ENCODE assay signal across 23 mouse cellular contexts in the genomic region with DNA sequence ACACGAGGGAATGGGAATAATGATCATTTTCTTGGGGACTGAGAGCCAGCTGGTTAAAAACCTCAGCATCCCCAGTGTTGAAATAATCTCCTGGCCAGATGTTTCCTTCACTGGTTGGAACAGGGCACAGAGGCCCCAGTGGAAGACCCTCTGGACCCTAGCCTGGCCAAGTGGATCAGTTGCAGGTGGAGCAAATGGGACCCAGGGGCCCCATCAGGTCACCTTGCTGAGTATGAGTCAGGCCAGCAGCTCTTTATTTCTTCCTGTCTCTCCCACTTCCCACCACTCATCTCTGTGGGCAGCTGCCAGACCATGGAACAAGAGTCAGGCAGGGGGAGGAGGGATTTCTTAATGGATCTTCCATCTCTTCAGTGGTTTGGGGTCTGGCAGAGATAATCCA. TPM values are rescaled to one million over a fixed set of nuclear protein-coding genes. Genes with fewer than 3 reads are reported as not detected.
DNase-seq lines count a peak whose midpoint lies in the region; ATAC-seq and TF ChIP-seq lines count a peak whose summit lies in the region.
"Had no signal": no experiment of that assay in that cellular context is flagged by ENCODE, and none has a peak within 500 bp of the region (broad histone marks: within the 10 kb centered on the region; RNA-seq: fewer than 3 reads in every experiment).

No protein-coding gene starts in this region.

- H3K9me3 ChIP-seq in embryonic facial prominence, embryonic 15.5 days (replicated peaks), result no peaks in the 10 kb centered on the region
- H3K9me3 ChIP-seq in limb, embryonic 15.5 days, result no peaks in the 10 kb centered on the region
- H3K9me3 ChIP-seq: embryonic facial prominence, embryonic 13.5 days; forebrain, embryonic 10.5 days; heart, embryonic 12.5 days; hindbrain, embryonic 10.5 days; intestine, embryonic 15.5 days had no signal

- peak; percentile 22 for DNase-seq in gastrocnemius, adult 2 months
- DNase-seq in gastrocnemius, postnatal 36 days, result no peak
- DNase-seq in forelimb bud, embryonic 11.5 days (ENCODE audit: low read depth, low spot score), result peak; percentile 0
- no peak for DNase-seq in retina, embryonic 14.5 days (ENCODE audit: low spot score)
- DNase-seq in thymus, postnatal 10 days (ENCODE audit: low spot score in 2 of 2), result no peak
- DNase-seq: adrenal gland, adult 2 months; adrenal gland, postnatal 36 days; cerebellum, adult 2 months; cerebellum, postnatal 10 days had no signal

- H3K27ac ChIP-seq in gastrocnemius, adult 2 months, result no peak overlapping the region
- no peak overlapping the region for H3K27ac ChIP-seq in embryonic facial prominence, embryonic 15.5 days (replicated peaks)
- no peak overlapping the region for H3K27ac ChIP-seq in limb, embryonic 15.5 days
- H3K27ac ChIP-seq: embryonic facial prominence, embryonic 13.5 days; forebrain, embryonic 10.5 days; hindbrain, embryonic 10.5 days; hindbrain, embryonic 14.5 days; intestine, embryonic 15.5 days had no signal

- H3K9ac ChIP-seq in embryonic facial prominence, embryonic 15.5 days, result no peak overlapping the region
- H3K9ac ChIP-seq in limb, embryonic 15.5 days, result no peak overlapping the region
- H3K9ac ChIP-seq: embryonic facial prominence, embryonic 13.5 days; heart, embryonic 12.5 days; hindbrain, embryonic 14.5 days; intestine, embryonic 15.5 days had no signal

- H3K4me2 ChIP-seq in embryonic facial prominence, embryonic 15.5 days (replicated peaks), result no peak overlapping the region
- no peak overlapping the region for H3K4me2 ChIP-seq in limb, embryonic 15.5 days
- H3K4me2 ChIP-seq: embryonic facial prominence, embryonic 13.5 days; heart, embryonic 12.5 days; hindbrain, embryonic 14.5 days; intestine, embryonic 15.5 days had no signal

- no peak overlapping the region for H3K4me3 ChIP-seq in gastrocnemius, adult 2 months
- no peak overlapping the region for H3K4me3 ChIP-seq in embryonic facial prominence, embryonic 15.5 days (replicated peaks)
- no peak overlapping the region for H3K4me3 ChIP-seq in limb, embryonic 15.5 days
- H3K4me3 ChIP-seq: embryonic facial prominence, embryonic 13.5 days; erythroblast, embryonic 14.5 days; forebrain, embryonic 10.5 days; heart, embryonic 12.5 days; hindbrain, embryonic 10.5 days; intestine, embryonic 15.5 days had no signal

- intact Hi-C loops in gastrocnemius, adult 2 months (cut with DNase I), result no loop called here
- intact Hi-C loops in gastrocnemius, postnatal 36 days (cut with DNase I), result no loop called here

- 37% methylated on average over 1 of the region's 1 CpGs for WGBS in embryonic facial prominence, embryonic 15.5 days
- WGBS in limb, embryonic 15.5 days, result 37% methylated on average over 1 of the region's 1 CpGs

- H3K36me3 ChIP-seq in embryonic facial prominence, embryonic 15.5 days, result no peaks in the 10 kb centered on the region
- no peaks in the 10 kb centered on the region for H3K36me3 ChIP-seq in limb, embryonic 15.5 days
- H3K36me3 ChIP-seq: embryonic facial prominence, embryonic 13.5 days; forebrain, embryonic 10.5 days; heart, embryonic 12.5 days; hindbrain, embryonic 10.5 days; intestine, embryonic 15.5 days had no signal

- no peaks in the 10 kb centered on the region for H3K27me3 ChIP-seq in embryonic facial prominence, embryonic 15.5 days
- H3K27me3 ChIP-seq in limb, embryonic 15.5 days, result no peaks in the 10 kb centered on the region
- H3K27me3 ChIP-seq: heart, embryonic 12.5 days; intestine, embryonic 15.5 days had no signal

- H3K4me1 ChIP-seq in embryonic facial prominence, embryonic 15.5 days, result no peaks in the 10 kb centered on the region
- no peaks in the 10 kb centered on the region for H3K4me1 ChIP-seq in limb, embryonic 15.5 days
- H3K4me1 ChIP-seq: embryonic facial prominence, embryonic 13.5 days; forebrain, embryonic 10.5 days; heart, embryonic 12.5 days; hindbrain, embryonic 10.5 days; intestine, embryonic 15.5 days had no signal

- no peak for TF ChIP-seq CTCF in gastrocnemius, adult 2 months (IDR thresholded peaks at IDR 0.05)

- peak; percentile 43; the same call in 1 of the 2 replicates for ATAC-seq in embryonic facial prominence, embryonic 15.5 days (ENCODE audit: insufficient number of reproducible peaks, low FRiP score, low TSS enrichment, low read depth)
- ATAC-seq in limb, embryonic 15.5 days (ENCODE audit: insufficient number of reproducible peaks, low FRiP score, low TSS enrichment, low read depth), result peak; percentile 69; the same call in 1 of the 2 replicates
- ATAC-seq: forebrain, embryonic 14.5 days; intestine, embryonic 15.5 days had no signal

RNA-seq across cellular contexts. Expression of a gene that starts 12.7 kb away (rescaled TPM):
- under 1 TPM in 1 of 2 experiments, not detected in 1; 0.56 TPM for total RNA-seq in gastrocnemius, adult 2 months (2021)
- under 1 TPM in 1 of 2 experiments, not detected in 1; 0.23 TPM for total RNA-seq in gastrocnemius, postnatal 36 days (2021)
- polyA plus RNA-seq in embryonic facial prominence, embryonic 15.5 days (2015; fragmentation: Nextera tagmentation; extraction: Ambion mirVana), result 5.9 TPM in 2 replicates
- polyA plus RNA-seq in limb, embryonic 15.5 days (2015; fragmentation: Nextera tagmentation; extraction: Ambion mirVana), result 7.8 and 9.2 TPM in 2 replicates
- total RNA-seq: adrenal gland, adult 2 months; adrenal gland, postnatal 36 days; ES-E14; granulocyte monocyte progenitor cell, adult 5-6 weeks; heart, adult 8-10 months; heart, postnatal 25 days had no signal
- polyA plus RNA-seq: adrenal gland, adult 2 months; erythroblast, embryonic 14.5 days; hindbrain, embryonic 14.5 days had no signal

Comparison
In these comparisons a context has a peak if more than half of its experiments do, and no peak if none do; other contexts are left out.
1. DNase-seq: peak in gastrocnemius, adult 2 months (single experiment) and forelimb bud, embryonic 11.5 days (single experiment); none in gastrocnemius, postnatal 36 days (0 of 2), retina, embryonic 14.5 days (single experiment) and thymus, postnatal 10 days (0 of 2).